Mouse (Mus musculus) thymus, postnatal 0 days (tissue): Measurements from ENCODE around the gene Gdnf. TPM values are rescaled to one million over a fixed set of nuclear protein-coding genes. Genes with fewer than 3 reads are reported as not detected.

Source experiments
- DNase-seq: peaks from one replicate; pipeline ENCODE4 v3.0.0-alpha.2; 2015; ENCODE audit warnings: low spot score
- polyA plus RNA-seq: library from polyadenylated mRNA; unstranded; fragments of >200 nt; fragmentation: Nextera tagmentation; extraction: Ambion mirVana; gene quantifications from 2 replicates; pipeline ENCODE4 v1.2.1, GENCODE M21; 2015

Gdnf gene
- polyA plus RNA-seq, 1 experiment from 2014 or later: 0.16 TPM

GRCm38 (mm10) chr15:7858841-7859240 is 48.2 kb downstream of the Gdnf start:
- DNase-seq: no peak

GRCm38 (mm10) chr15:7862890-7863289 is 52.2 kb downstream of the Gdnf start:
- no peak for DNase-seq

DNA sequence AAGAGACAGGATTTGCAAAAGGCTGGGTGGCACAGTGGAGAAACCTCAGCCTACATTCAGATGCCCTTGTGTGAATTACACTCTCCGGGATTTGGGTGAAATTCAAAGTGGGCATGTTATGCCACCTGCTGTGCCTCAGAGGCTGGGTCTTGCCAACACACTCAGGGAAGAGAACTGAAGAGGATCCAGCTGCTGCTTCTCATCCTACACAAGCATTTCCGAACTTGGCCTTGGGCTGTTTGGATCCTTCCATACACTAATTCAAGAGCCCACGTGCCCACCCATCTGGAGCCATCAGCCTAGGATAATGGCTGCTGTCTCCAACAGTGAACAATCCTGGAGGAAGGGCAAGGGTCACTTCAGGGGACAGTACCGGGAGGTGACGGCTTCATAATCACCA is 52.7 kb downstream of the Gdnf start:
- DNase-seq: no peak

GRCm38 (mm10) chr15:7865305-7865704 is 54.7 kb downstream of the Gdnf start:
- DNase-seq: no peak

- no peak for DNase-seq
Measured at GRCm38 (mm10) chr15:7872473-7872872, 61.8 kb downstream of the Gdnf start.

GRCm38 (mm10) chr15:7875879-7876278 is 65.2 kb downstream of the Gdnf start:
- DNase-seq: no peak

- DNase-seq: no peak
Measured at GRCm38 (mm10) chr15:7877560-7878467, 67.2 kb downstream of the Gdnf start.

GRCm38 (mm10) chr15:7878861-7879260 is 68.2 kb downstream of the Gdnf start:
- no peak for DNase-seq

GRCm38 (mm10) chr15:7879956-7880355 is 69.3 kb downstream of the Gdnf start:
- DNase-seq: no peak

DNA sequence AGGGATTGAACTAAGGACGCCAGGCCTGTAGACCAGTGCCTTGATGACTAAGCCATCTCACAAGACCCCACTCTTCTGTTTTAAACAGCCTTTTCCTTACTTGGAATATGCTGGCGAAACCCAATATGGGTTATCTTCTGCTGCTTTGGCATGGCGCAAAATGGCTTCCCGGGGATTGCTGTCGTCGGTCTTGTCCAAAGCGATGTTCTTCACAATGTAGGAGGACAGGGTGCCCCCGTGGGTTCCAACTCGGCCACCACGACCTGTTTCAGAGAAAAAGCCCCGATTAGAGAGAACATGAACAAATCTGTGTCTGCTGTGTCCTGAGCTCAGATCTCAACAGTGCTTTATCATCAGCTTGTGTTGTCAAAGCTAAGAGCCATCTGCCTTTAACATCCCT is 73.5 kb downstream of the Gdnf start:
- DNase-seq: no peak

GRCm38 (mm10) chr15:7885106-7885505 is 74.5 kb downstream of the Gdnf start:
- no peak for DNase-seq

DNA sequence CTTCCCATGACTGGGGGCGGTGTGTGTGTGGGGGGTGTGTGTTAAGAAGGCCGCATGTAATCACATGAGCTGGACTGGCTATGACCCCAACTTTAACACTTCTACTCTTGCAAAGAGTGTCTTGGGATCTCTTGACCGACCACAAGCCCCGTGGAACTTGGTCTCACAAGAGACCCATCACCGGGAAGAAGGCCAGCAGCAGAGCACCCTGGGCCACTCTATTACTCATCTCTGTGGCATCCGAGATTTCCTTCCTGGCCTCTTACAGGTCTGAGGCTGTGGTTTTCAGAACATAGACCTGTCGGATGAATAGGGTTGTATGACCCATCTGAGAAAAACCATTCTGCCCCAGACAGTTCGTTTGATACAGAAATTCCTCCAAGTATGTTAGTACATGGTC is 75.9 kb downstream of the Gdnf start:
- no peak for DNase-seq
